Mouse (Mus musculus) small intestine, adult 2 months (tissue): ENCODE data around the gene March7.

Experiments
- CTCF ChIP-seq: fragments of 200-500 bp; IDR thresholded peaks from 2 replicates; pipeline ENCODE4 v1.5.1; 2012; ENCODE audit warnings: low read depth, mild to moderate bottlenecking, control low read depth, inconsistent platforms, low read length, moderate library complexity, mixed read lengths; ENCODE audit not compliant: insufficient replicate concordance, insufficient read length; ENCODE audit errors: extremely low read depth
- POLR2A ChIP-seq: fragments of 200-500 bp; IDR thresholded peaks from 2 replicates; pipeline ENCODE4 v1.6.1; 2012; ENCODE audit warnings: low read depth, mild to moderate bottlenecking, control low read depth, inconsistent platforms, low read length, moderate library complexity

- TF ChIP-seq CTCF: no peak
- no peak for TF ChIP-seq POLR2A
Measured at GRCm38 (mm10) chr2:60259186-60259585, 49.5 kb downstream of the March7 start.
